Mouse (Mus musculus) testis, adult 2 months (tissue): ENCODE data around the gene Gm17617.

Source experiments
- CTCF ChIP-seq: fragments of 200-500 bp; IDR thresholded peaks from 2 replicates; pipeline ENCODE4 v1.5.1; 2012; ENCODE audit warnings: low read depth, mild to moderate bottlenecking, inconsistent platforms, low read length, moderate library complexity; ENCODE audit not compliant: control insufficient read depth, insufficient read depth, insufficient replicate concordance
- POLR2A ChIP-seq: fragments of 200-500 bp; IDR thresholded peaks from 2 replicates; pipeline ENCODE4 v1.6.1; 2012; ENCODE audit warnings: low read depth, mild to moderate bottlenecking, inconsistent platforms, low read length, moderate library complexity; ENCODE audit not compliant: control insufficient read depth

GRCm38 (mm10) chr13:55103351-55103750, 30.0 kb downstream of the Gm17617 start:
- TF ChIP-seq CTCF (no peak), POLR2A (no peak)
